Mouse (Mus musculus): Measurements from ENCODE around the gene Ccdc105.

GRCm38 (mm10) chr10:78748161-78748560 is 4.7 kb downstream of the Ccdc105 start:
- no peak for TF ChIP-seq POLR2AphosphoS2 (IDR thresholded peaks at IDR 0.05; ENCODE audit: insufficient read length, low read depth)
- TF ChIP-seq POLR2A (IDR thresholded peaks at IDR 0.05; ENCODE audit: insufficient read length, low read depth): no peak
- TF ChIP-seq USF1 (IDR thresholded peaks at IDR 0.05; ENCODE audit: low read depth): no peak
- TF ChIP-seq TCF12 (IDR thresholded peaks at IDR 0.05; ENCODE audit: insufficient read depth, poor library complexity, severe bottlenecking): no peak

Measured in myocyte (in vitro differentiated cells).